Mouse (Mus musculus) lung, postnatal 0 days (tissue): ENCODE data around the gene Pnrc2. TPM values are rescaled to one million over a fixed set of nuclear protein-coding genes. Genes with fewer than 3 reads are reported as not detected.

Source experiments
- ATAC-seq: fragments of 200-750 bp; cut with Nextera tagmentation; 2 replicates; pipeline ENCODE4 v1.8.0; 2017; ENCODE audit warnings: moderate library complexity
- DNase-seq: peaks from one replicate; pipeline ENCODE4 v3.0.0-alpha.2; 2016; ENCODE audit warnings: low spot score
- H3K27ac ChIP-seq: fragments of 300-500 bp; sonication (generic); 2 replicates; pipeline ENCODE4 v1.5.1; 2014; ENCODE audit warnings: antibody characterized with exemption, mild to moderate bottlenecking, low read length, mixed read lengths
- H3K27me3 ChIP-seq: fragments of 300-500 bp; sonication (generic); replicated peaks from 2 replicates; pipeline ENCODE4 v1.6.1; 2014; ENCODE audit warnings: low read length, mixed read lengths; ENCODE audit not compliant: insufficient read depth
- H3K36me3 ChIP-seq: fragments of 300-500 bp; sonication (generic); 2 replicates; pipeline ENCODE4 v1.6.1; 2014; ENCODE audit warnings: low read length, mixed read lengths; ENCODE audit not compliant: insufficient read depth
- H3K4me1 ChIP-seq: fragments of 300-500 bp; sonication (generic); 2 replicates; pipeline ENCODE4 v1.6.1; 2014; ENCODE audit warnings: antibody characterized with exemption, low read depth, low read length, mixed read lengths; ENCODE audit not compliant: insufficient read depth
- H3K4me2 ChIP-seq: fragments of 300-500 bp; sonication (generic); replicated peaks from 2 replicates; pipeline ENCODE4 v1.6.1; 2014; ENCODE audit warnings: low read depth, mild to moderate bottlenecking, low read length, moderate library complexity, mixed read lengths
- H3K4me3 ChIP-seq: fragments of 300-500 bp; sonication (generic); 2 replicates; pipeline ENCODE4 v1.5.1; 2014; ENCODE audit warnings: low read depth, low read length
- H3K9ac ChIP-seq: fragments of 300-500 bp; sonication (generic); replicated peaks from 2 replicates; pipeline ENCODE4 v1.6.1; 2014; ENCODE audit warnings: low read depth, mild to moderate bottlenecking
- H3K9me3 ChIP-seq: fragments of 300-500 bp; sonication (generic); 2 replicates; pipeline ENCODE4 v1.6.1; 2016; ENCODE audit warnings: low read length, mixed read lengths
- CTCF ChIP-seq: IDR thresholded peaks from 2 replicates; pipeline ENCODE4 v1.5.1; 2016; ENCODE audit warnings: antibody characterized with exemption, mild to moderate bottlenecking
- EP300 ChIP-seq: IDR thresholded peaks from 2 replicates; pipeline ENCODE4 v1.6.1; 2016; ENCODE audit warnings: antibody characterized with exemption, mild to moderate bottlenecking, control low read depth
- WGBS: fragments of 180-500 bp; shearing (Covaris S2); extraction: QIAGEN DNeasy Blood & Tissue Kit; methylation state at CpG from one replicate; pipeline ENCODE4 v1.1.7; 2014; 5-methylcytosine and 5-hydroxymethylcytosine counted together
- polyA plus RNA-seq: library from polyadenylated mRNA; unstranded; fragments of >200 nt; fragmentation: Nextera tagmentation; extraction: Ambion mirVana; gene quantifications from 2 replicates; pipeline ENCODE4 v1.2.1, GENCODE M21; 2015

Pnrc2 gene
- polyA plus RNA-seq, 1 experiment from 2014 or later = 139 TPM

- no peak overlapping the region for H3K4me2 ChIP-seq
- TF ChIP-seq CTCF = no peak
- no peak for TF ChIP-seq EP300
- DNase-seq = no peak
- ATAC-seq = no peak
- H3K27me3 ChIP-seq = no peaks in the 10 kb centered on the region
- H3K4me3 ChIP-seq = no peak overlapping the region
- H3K9me3 ChIP-seq = no peaks in the 10 kb centered on the region
- H3K36me3 ChIP-seq = no peaks in the 10 kb centered on the region
- no peak overlapping the region for H3K27ac ChIP-seq
- no peak overlapping the region for H3K9ac ChIP-seq
- no peaks in the 10 kb centered on the region for H3K4me1 ChIP-seq
- 71% methylated on average over 6 of the region's 6 CpGs for WGBS
Observed at GRCm38 (mm10) chr4:135896157-135896556, 22.5 kb upstream of the Pnrc2 start.

GRCm38 (mm10) chr4:135895071-135895571 lies 21.5 kb upstream of the Pnrc2 start, which contains the start of gene Cnr2:
Cnr2 (plus strand) TSS chr4:135895394.
- no peak for ATAC-seq
- no peaks in the 10 kb centered on the region for H3K9me3 ChIP-seq
- no peaks in the 10 kb centered on the region for H3K4me1 ChIP-seq
- DNase-seq = no peak
- H3K36me3 ChIP-seq = no peaks in the 10 kb centered on the region
- 0 out of 2 replicates have a peak within 1 kb of the TSS, but pooled peaks have one; percentile 26 for H3K27ac ChIP-seq
- no peak within 1 kb of the TSS for H3K4me2 ChIP-seq
- H3K4me3 ChIP-seq = no peak within 1 kb of the TSS
- WGBS = 35% methylated on average over 8 of the region's 8 CpGs
- H3K27me3 ChIP-seq = no peaks in the 10 kb centered on the region
- H3K9ac ChIP-seq = no peak within 1 kb of the TSS
- no peak for TF ChIP-seq CTCF
- TF ChIP-seq EP300 = no peak

- no peak overlapping the region for H3K4me2 ChIP-seq
- DNase-seq = peak; percentile 46
- H3K9ac ChIP-seq = no peak overlapping the region
- H3K36me3 ChIP-seq = no peaks in the 10 kb centered on the region
- WGBS = 33% methylated on average over 4 of the region's 4 CpGs
- no peaks in the 10 kb centered on the region for H3K9me3 ChIP-seq
- peak; percentile 23; the same call in 1 of the 2 replicates for ATAC-seq
- no peaks in the 10 kb centered on the region for H3K4me1 ChIP-seq
- no peak overlapping the region for H3K27ac ChIP-seq
- H3K4me3 ChIP-seq = no peak overlapping the region
- no peak for TF ChIP-seq EP300
- TF ChIP-seq CTCF = peak; percentile 54
- H3K27me3 ChIP-seq = no peaks in the 10 kb centered on the region
Observed at GRCm38 (mm10) chr4:135892884-135893283, 19.2 kb upstream of the Pnrc2 start.

- ATAC-seq = no peak
- no peak for TF ChIP-seq EP300
- TF ChIP-seq CTCF = no peak
- Histone ChIP-seq H3K9ac (no peak overlapping the region), H3K4me1 (no peaks in the 10 kb centered on the region), H3K4me3 (no peak overlapping the region), H3K4me2 (no peak overlapping the region), H3K27ac (no peak overlapping the region), H3K27me3 (no peaks in the 10 kb centered on the region), H3K9me3 (no peaks in the 10 kb centered on the region), H3K36me3 (no peaks in the 10 kb centered on the region)
- WGBS = 78% methylated on average over 2 of the region's 2 CpGs
- DNase-seq = no peak
Observed at GRCm38 (mm10) chr4:135891539-135891938, 17.9 kb upstream of the Pnrc2 start.

- H3K9me3 ChIP-seq = no peaks in the 10 kb centered on the region
- peak; percentile 94 for ATAC-seq
- no peak overlapping the region for H3K4me3 ChIP-seq
Observed at GRCm38 (mm10) chr4:135889884-135890283, 16.2 kb upstream of the Pnrc2 start.

GRCm38 (mm10) chr4:135889146-135889883 lies 15.7 kb upstream of the Pnrc2 start:
- H3K36me3 ChIP-seq = no peaks in the 10 kb centered on the region
- ATAC-seq (no peak), DNase-seq (no peak)
- TF ChIP-seq CTCF (no peak), EP300 (no peak)
- no peaks in the 10 kb centered on the region for H3K27me3 ChIP-seq
- 80% methylated on average over 7 of the region's 7 CpGs for whole genome bisulfite sequencing
- no peaks in the 10 kb centered on the region for H3K4me1 ChIP-seq
- H3K4me3 ChIP-seq = no peak overlapping the region
- H3K9ac ChIP-seq = no peak overlapping the region
- no peaks in the 10 kb centered on the region for H3K9me3 ChIP-seq
- no peak overlapping the region for H3K4me2 ChIP-seq
- H3K27ac ChIP-seq = no peak overlapping the region

More at GRCm38 (mm10) chr4:135889884-135890283, 16.2 kb upstream of the Pnrc2 start:
- H3K4me2 ChIP-seq = no peak overlapping the region
- H3K4me1 ChIP-seq = no peaks in the 10 kb centered on the region
- no peak overlapping the region for H3K9ac ChIP-seq
- 3% methylated on average over 4 of the region's 4 CpGs for WGBS
- peak; percentile 90 for DNase-seq
- H3K27me3 ChIP-seq = no peaks in the 10 kb centered on the region
- no peak for TF ChIP-seq EP300
- peak; percentile 95 for TF ChIP-seq CTCF
- H3K36me3 ChIP-seq = no peaks in the 10 kb centered on the region
- H3K27ac ChIP-seq = no peak overlapping the region
